Mouse (Mus musculus): Measurements from ENCODE around the gene Taf1b.

Gene Taf1b

DNA sequence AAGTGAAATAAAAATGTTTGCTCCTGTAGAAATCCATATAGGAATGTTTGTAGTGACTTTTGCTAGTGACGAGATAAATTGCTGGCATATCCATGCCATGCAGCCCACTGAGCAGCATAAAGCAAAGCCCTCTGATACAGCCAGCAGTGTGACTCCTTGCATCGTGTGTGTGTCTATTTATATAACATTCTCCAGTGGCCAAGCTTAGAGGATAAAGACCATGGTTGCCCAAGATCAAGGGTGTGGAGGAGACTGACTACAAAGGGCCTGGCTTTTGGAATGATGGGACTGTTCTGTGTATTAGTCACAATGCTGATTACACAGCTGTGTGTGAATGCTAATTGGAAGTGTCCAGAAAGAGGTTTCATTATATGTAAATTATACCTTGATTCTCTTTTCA is 54.4 kb downstream of the Taf1b start:
- no peak for DNase-seq (ENCODE audit: low spot score)

DNA sequence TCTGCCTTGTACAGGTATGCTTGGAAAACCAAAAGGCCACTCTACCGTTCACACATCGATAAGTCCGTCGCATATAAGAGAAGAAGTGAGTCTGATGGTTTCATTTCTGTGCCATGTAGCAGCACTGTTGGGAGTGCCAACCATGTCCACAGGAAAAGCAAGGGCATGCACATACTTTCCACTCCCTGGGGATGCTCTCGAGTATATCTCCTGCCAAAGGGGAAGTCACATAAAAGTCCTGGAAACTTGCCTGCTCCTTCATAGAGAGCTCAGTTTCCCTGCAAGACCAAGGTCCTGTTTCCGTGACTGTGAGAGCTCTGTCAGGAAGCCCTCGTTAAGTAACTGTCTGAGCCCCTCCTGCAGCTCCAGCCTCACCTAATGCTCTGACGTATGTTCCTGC is 57.8 kb downstream of the Taf1b start:
- no peak for DNase-seq (ENCODE audit: low spot score)

DNA sequence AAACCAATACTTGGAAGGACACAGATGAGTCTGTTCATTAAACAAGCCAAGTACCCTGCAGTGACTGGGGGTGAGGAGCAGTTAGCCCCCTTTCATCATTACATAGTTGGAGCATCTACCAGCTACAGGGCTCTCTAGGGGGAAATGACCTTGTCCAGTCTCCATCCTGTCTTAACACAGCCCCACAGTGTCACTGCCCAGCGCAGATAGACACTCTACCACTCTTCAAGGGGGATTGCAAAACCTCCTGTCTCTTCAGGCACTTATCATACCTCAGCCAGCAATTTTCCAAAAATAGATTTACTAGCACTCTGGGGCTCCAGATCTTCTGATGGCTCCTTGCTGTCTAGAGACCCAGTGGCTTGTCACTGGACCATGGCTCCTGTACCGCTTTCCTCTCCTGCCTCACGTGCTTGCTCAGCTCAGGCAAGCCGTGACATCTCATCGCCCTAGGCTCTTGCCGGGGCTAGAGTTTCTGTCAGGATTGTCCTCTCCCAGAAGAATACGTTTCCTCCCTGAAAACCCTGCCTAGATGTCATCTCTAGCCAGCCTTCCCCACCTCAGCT is 65.3 kb downstream of the Taf1b start:
- DNase-seq (ENCODE audit: low spot score), result no peak

GRCm38 (mm10) chr12:24565311-24565710 is 67.2 kb downstream of the Taf1b start:
- DNase-seq (ENCODE audit: low spot score), result no peak

GRCm38 (mm10) chr12:24567606-24568005 is 69.4 kb downstream of the Taf1b start:
- DNase-seq (ENCODE audit: low spot score), result no peak

- peak; percentile 94 for DNase-seq (ENCODE audit: low spot score)
These were observed 73.6 kb downstream of the Taf1b start, which contains the start of gene Grhl1 for GRCm38 (mm10) chr12:24571523-24572392. Grhl1 (plus strand) TSS chr12:24572283.

DNA sequence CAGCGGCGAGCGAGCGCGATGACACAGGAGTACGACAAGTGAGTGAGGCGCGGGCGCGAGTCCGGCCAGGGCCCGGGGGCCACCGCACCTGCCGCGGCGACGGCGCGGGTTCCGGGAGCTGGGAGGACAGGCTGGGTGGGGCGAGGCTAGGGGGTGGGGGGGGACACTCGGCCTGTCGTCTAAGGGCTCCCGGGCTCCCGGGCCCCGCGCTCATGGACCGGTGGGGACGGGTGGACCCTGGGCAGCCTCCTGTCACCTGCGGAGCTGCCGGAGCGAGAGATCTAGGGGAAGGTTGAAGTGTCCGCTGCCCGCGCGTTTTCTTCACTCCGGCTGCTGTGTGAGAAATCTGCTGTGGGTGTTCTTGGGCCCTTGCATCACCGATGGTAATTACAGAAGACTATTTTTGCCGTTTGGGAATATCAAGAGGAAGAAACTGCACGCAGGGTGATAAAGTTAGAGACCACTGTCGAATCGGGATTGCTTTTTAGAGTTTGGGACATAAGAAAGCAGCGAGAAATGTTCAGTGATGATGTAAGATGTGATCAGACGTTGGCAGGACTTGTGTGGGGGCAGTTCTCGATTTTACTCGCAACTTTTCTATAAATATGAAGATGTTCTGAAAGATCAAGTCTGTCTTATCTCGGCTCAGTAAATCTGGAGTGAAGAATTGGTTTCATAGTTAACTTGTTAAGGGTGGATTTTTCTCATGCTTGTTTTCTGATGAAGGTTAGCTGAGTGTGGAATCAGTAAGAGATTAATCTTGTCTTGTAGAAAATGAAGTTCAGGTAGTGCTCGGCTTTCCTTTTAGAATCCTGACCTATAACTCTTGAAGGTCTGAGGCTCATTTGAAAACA is 74.5 kb downstream of the Taf1b start:
- no peak for DNase-seq (ENCODE audit: low spot score)

GRCm38 (mm10) chr12:24573275-24573580 is 75.1 kb downstream of the Taf1b start:
- DNase-seq (ENCODE audit: low spot score), result no peak

DNA sequence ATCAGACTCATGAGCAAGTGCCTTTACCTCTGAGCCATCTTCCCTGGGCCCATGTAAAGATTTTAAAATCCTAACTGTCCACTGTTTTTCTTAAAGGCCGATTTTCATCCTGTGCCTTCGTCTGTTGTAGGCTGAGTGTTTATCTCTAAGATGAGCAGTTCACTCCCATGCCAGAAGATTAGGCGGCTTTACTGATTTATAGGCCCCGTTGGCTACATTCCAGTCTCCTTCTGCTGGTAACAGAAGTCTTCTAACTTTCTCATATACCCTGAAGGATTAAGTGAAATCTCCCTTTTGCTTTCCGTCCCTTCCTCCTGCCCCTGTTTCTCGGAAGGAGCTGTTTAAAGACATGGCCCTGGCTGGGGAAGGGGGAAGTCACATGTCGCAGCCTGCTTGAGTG is 76.7 kb downstream of the Taf1b start:
- DNase-seq (ENCODE audit: low spot score), result no peak

GRCm38 (mm10) chr12:24580452-24580851 is 82.3 kb downstream of the Taf1b start:
- no peak for DNase-seq (ENCODE audit: low spot score)

DNA sequence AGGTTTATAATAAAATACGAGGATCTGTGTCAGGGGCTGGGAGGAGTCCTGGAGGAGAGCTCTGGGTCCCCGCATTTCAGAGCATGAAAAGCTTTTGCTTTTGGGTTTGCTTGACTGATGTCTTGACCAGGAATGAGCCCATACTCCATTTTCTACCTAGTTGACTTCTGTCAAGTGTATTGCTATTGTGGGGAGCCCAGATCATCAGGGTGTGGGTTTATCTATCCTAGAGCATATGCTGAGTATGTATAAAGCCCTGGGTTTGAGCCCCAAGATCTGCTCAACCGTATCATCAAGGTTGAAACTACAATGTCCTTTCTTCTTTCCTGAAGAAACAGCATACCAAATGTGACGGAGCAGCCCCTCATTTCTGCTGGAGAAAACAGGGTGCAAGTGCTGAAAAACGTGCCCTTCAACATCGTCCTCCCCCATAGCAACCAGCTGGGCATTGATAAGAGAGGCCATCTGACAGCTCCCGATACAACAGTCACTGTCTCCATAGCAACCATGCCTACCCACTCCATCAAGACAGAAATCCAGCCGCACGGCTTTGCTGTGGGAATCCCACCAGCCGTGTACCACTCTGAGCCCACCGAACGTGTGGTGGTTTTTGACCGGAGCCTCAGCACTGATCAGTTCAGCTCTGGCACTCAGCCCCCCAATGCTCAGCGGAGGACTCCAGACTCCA is 83.0 kb downstream of the Taf1b start:
- DNase-seq (ENCODE audit: low spot score), result no peak

DNA sequence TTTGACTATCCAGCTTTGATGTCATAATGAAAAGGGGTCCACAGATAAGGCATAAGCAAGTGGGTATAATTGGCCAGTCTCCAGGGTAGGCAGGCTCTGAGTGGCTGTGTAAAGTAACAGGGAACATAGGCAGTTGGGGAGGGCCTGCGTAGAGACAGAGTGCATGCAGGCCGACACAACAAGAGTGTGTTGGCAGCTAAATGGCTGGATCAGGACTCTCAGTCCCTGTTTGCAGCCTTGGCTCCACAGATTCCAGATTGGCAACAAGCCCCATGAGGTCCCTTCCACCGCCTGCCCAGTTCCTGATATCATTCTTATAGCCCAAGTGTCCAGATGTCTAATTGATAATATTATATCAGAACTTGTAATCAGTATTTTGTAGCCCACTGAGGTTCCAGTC is 85.5 kb downstream of the Taf1b start:
- no peak for DNase-seq (ENCODE audit: low spot score)

DNA sequence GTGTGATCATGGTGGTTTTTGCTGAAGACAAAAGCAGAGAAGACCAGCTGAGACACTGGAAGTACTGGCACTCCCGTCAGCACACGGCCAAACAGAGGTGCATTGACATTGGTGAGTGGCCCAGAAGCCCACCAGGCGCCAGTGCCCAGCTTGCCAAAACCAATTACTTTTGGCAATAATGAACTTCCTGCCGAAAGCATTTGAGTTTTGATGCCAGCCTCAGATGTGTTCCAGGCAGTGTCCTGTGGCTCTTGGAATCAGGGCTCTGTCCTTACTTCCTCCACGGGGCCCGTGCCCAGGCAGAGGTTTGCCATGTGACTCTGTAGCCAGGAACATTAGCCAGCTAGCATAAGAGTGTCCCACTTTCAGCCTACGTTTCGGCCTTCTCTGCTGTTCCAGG is 86.7 kb downstream of the Taf1b start:
- no peak for DNase-seq (ENCODE audit: low spot score)

- DNase-seq (ENCODE audit: low spot score), result no peak
These were observed 88.0 kb downstream of the Taf1b start for GRCm38 (mm10) chr12:24586193-24586592.

GRCm38 (mm10) chr12:24590371-24590770 is 92.2 kb downstream of the Taf1b start:
- no peak for DNase-seq (ENCODE audit: low spot score)

- DNase-seq (ENCODE audit: low spot score), result no peak
These were observed 93.9 kb downstream of the Taf1b start for GRCm38 (mm10) chr12:24592055-24592454.

DNA sequence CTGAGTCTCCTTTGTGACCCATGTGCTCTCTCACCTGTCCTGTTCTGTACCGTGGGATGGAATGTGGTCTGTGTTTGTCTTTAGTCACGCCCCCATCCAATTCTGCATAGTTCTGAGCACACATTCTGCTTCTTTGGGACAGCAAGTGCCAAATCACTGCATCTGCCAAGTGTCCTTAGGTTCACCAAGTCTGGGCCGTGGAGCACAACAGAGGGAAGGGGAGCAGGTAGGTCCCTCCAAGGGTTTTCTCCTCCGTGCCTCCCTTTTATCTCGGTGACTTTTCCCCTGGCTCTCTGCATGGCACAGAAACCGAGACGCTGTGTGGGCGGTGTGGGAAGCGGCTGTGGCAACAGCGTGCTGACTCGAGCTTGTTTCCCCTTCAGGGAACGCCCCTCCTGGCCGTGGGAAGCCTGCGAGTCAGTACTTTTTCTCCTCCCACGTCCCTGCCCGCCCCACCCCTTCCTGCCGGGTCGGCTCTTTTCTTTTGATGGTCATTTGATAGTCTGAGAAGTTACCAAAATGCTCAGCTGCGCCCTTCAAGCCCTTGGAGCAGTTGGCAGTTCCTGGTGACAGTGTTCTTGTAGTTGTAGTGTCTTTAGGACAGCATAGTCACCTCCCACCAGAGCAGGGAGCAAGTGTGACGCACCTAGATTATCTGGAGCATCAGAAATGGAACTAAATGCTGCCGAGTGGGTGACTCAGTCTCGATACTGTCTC is 95.0 kb downstream of the Taf1b start:
- peak; percentile 69 for DNase-seq (ENCODE audit: low spot score)

DNA sequence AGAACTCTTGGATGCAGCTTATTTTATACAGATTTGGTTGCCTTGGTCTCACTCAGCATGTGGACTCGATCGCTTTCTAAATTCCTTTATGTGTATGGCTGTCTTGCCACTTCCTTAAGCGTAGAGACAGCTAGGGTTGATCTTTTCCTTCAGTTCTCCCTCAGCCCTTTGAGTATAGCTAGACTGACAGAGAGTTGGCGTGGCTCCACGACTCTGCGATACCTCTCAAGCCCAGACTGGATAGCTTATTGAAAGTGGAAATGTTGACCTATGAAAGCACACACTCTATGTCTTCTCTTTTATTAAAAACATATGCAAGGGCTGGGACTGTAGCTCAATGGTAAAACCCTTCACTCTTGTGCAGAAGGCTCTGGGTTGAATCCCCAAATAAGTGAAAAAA is 99.2 kb downstream of the Taf1b start:
- no peak for DNase-seq (ENCODE audit: low spot score)

- DNase-seq (ENCODE audit: low spot score), result no peak
These were observed 101.3 kb downstream of the Taf1b start for GRCm38 (mm10) chr12:24599366-24599895.

DNA sequence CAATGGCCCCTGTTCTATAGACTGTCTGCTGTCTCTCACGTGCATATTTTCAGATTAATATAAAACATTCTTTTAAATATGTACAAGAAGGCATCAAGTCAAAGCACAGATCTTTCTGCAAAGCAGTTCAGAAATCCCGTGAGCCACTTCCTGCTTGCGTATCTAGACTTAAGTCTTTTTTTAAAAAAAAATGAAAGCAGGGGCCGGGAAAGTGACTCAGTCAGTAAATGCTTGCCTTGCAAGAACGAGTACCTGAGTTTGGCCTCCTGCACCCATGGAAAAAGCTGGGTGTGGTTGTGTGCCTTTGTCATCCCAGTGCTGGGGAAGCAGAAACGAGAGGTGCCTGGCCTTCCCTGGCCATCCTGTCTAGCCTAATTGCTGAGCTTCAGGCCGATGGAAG is 101.9 kb downstream of the Taf1b start:
- DNase-seq (ENCODE audit: low spot score), result no peak

DNA sequence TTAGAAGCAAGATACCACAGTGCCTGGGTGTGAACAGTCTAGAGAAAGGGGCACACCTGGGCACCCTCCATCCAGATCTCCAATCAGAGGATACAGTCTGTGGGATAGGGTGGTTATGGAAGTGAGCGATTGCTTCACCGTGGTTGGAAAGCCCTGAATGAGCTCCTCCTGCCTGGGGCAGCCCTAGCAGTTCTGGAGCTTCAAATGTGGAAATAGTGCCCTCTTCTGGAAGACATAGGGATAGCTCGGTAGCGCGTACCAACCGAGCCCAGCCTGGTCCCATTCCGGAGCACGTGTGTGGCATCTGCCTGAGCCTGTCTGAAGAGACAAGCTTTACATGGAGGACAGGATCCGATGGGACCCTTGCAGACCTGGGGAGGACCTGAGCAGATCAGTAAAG is 102.6 kb downstream of the Taf1b start:
- DNase-seq (ENCODE audit: low spot score), result peak; percentile 55

All from ovary, adult 18-20 months (tissue).